Mouse (Mus musculus) bone marrow macrophage, adult 2 months (primary cell): ENCODE results near the gene Homer1.

ENCODE experiments used
- CTCF ChIP-seq: IDR thresholded peaks from 2 replicates; pipeline ENCODE4 v1.5.1; 2012; ENCODE audit warnings: low read depth, mild to moderate bottlenecking, low read length, moderate library complexity
- POLR2A ChIP-seq: IDR thresholded peaks from 2 replicates; pipeline ENCODE4 v1.6.1; 2012; ENCODE audit warnings: mild to moderate bottlenecking, low read depth, low read length, borderline replicate concordance

DNA sequence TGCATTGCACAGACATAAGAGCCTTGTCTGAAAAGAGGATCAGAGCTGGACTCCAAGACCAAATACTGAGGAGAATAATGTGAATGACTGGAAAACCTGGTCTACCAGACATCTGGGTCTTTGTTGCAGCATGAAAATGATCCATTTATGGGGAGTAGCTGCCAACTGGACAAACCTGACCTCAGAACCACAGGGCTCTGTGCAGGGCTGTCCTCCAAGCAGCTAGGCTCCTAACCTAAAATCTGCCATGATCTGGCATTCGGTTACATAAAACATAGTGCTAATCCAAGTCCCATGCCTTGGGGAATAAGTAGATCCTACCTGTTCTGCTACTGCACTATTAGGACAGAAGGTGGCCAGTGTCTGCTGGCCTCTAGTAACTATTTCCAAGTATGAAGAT, 129.8 kb downstream of the Homer1 start:
- TF ChIP-seq CTCF = no peak
- no peak for TF ChIP-seq POLR2A
